Mouse (Mus musculus): ENCODE results near the gene Cbx4. TPM values are rescaled to one million over a fixed set of nuclear protein-coding genes. Genes with fewer than 3 reads are reported as not detected.

Cbx4 gene
- 37.3 and 37.4 TPM in 2 replicates for polyA plus RNA-seq (2012; ENCODE audit: insufficient read depth, insufficient read length, missing spikeins)

- H3K27ac ChIP-seq (replicated peaks; ENCODE audit: low read depth, low read length), result peak within 1 kb of the TSS; percentile 77
- peaks cover 13% of the 10 kb centered on the region for H3K4me1 ChIP-seq (ENCODE audit: control insufficient read depth, insufficient read depth, insufficient read length, low read length)
- H3K4me3 ChIP-seq (ENCODE audit: insufficient read depth, low read depth, low read length), result peak within 1 kb of the TSS; percentile 98
Observed at GRCm38 (mm10) chr11:119086144-119086971, at the start of gene Cbx4. Cbx4 (minus strand) TSS chr11:119086221.

DNA sequence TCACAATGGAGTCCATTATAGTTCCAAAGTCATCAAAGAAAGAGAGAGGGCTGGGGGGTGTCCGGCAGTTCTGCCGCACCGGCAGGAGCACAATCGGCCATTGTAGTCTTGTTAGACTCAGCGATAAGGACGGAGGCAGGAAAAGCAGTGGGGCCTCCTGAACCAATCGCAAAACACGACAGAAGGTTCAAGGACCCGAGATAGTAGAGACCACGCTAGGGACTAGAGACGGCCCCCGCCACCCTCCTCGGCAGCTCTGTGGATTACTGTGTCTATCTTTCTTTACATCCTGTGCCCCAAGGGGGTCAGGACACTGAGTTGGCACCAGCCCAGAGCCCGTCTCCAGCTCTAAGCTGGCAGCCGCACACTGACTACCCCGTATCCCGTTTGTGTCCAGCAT is 48.6 kb upstream of the Cbx4 start:
- Histone ChIP-seq H3K4me1 (ENCODE audit: control insufficient read depth, insufficient read depth, insufficient read length, low read length) (peaks cover 11% of the 10 kb centered on the region), H3K27ac (replicated peaks; ENCODE audit: low read depth, low read length) (no peak overlapping the region), H3K4me3 (ENCODE audit: insufficient read depth, low read depth, low read length) (no peak overlapping the region)

GRCm38 (mm10) chr11:119133437-119134221 is 47.6 kb upstream of the Cbx4 start:
- Histone ChIP-seq H3K27ac (replicated peaks; ENCODE audit: low read depth, low read length) (no peak overlapping the region), H3K4me3 (ENCODE audit: insufficient read depth, low read depth, low read length) (no peak overlapping the region), H3K4me1 (ENCODE audit: control insufficient read depth, insufficient read depth, insufficient read length, low read length) (peaks cover 11% of the 10 kb centered on the region)

GRCm38 (mm10) chr11:119132198-119133035 is 46.4 kb upstream of the Cbx4 start:
- H3K4me1 ChIP-seq (ENCODE audit: control insufficient read depth, insufficient read depth, insufficient read length, low read length), result peaks cover 11% of the 10 kb centered on the region
- H3K27ac ChIP-seq (replicated peaks; ENCODE audit: low read depth, low read length), result no peak overlapping the region
- no peak overlapping the region for H3K4me3 ChIP-seq (ENCODE audit: insufficient read depth, low read depth, low read length)

GRCm38 (mm10) chr11:119130081-119130765 is 44.2 kb upstream of the Cbx4 start:
- H3K4me1 ChIP-seq (ENCODE audit: control insufficient read depth, insufficient read depth, insufficient read length, low read length), result peaks cover 22% of the 10 kb centered on the region
- H3K4me3 ChIP-seq (ENCODE audit: insufficient read depth, low read depth, low read length), result no peak overlapping the region
- no peak overlapping the region for H3K27ac ChIP-seq (replicated peaks; ENCODE audit: low read depth, low read length)

- Histone ChIP-seq H3K4me3 (ENCODE audit: insufficient read depth, low read depth, low read length) (no peak overlapping the region), H3K27ac (replicated peaks; ENCODE audit: low read depth, low read length) (no peak overlapping the region), H3K4me1 (ENCODE audit: control insufficient read depth, insufficient read depth, insufficient read length, low read length) (peaks cover 21% of the 10 kb centered on the region)
Observed at GRCm38 (mm10) chr11:119129281-119130058, 43.4 kb upstream of the Cbx4 start.

DNA sequence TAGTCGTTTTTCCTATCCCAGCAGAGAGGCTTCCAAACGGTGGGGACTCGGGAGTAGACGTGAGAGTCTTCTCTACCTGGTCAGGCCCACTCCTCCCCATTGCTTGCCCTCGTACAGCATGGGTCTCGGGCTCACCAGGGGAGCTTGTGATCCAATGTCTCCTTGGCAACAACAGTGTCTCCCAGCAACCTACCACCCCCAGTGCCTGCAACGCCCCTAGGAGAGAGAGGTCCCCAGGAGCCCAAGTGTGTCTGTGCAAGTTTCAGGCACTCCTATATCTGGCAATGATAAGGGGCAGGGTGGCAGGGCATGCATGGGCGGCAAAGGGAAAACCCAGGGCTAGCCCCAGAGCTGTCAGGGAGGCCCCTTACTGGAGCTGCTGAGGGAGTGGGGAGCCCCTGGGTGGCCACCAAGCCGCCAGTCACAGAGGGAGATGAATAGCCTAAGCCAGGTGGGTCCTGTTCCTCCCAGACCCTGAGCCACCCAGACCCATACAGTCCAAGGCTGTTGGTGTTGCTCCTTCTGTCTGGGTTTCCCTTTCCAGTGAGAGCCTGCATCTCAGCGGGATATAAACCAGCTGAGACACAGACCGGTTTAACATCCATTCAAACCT is 42.8 kb upstream of the Cbx4 start:
- H3K27ac ChIP-seq (replicated peaks; ENCODE audit: low read depth, low read length), result no peak overlapping the region
- no peak overlapping the region for H3K4me3 ChIP-seq (ENCODE audit: insufficient read depth, low read depth, low read length)
- peaks cover 17% of the 10 kb centered on the region for H3K4me1 ChIP-seq (ENCODE audit: control insufficient read depth, insufficient read depth, insufficient read length, low read length)

- Histone ChIP-seq H3K27ac (replicated peaks; ENCODE audit: low read depth, low read length) (peak overlapping the region; percentile 5; the same call in 1 of the 2 replicates), H3K4me3 (ENCODE audit: insufficient read depth, low read depth, low read length) (no peak overlapping the region), H3K4me1 (ENCODE audit: control insufficient read depth, insufficient read depth, insufficient read length, low read length) (peaks cover 16% of the 10 kb centered on the region)
Observed at GRCm38 (mm10) chr11:119127686-119128473, 41.9 kb upstream of the Cbx4 start.

DNA sequence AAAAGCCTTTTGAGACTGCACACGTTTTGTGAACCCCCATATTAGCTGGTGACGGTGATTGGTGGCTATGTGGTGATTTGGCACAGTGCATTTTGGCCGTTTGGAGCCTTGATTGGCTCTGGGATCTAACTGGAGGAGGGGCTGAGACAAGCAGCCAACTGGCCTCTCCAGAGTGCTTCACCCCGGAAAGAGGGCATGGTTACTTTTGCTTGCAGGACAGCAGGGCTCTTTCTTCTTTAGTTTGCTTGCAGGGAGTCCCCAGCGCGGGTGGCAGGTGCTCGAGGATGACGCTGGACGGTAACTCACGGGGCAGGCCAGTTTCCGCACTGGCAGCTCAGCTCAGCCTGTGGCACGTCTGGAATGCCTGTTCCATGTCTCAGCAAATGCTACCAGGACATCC is 41.1 kb upstream of the Cbx4 start:
- Histone ChIP-seq H3K27ac (replicated peaks; ENCODE audit: low read depth, low read length) (no peak overlapping the region), H3K4me1 (ENCODE audit: control insufficient read depth, insufficient read depth, insufficient read length, low read length) (peaks cover 16% of the 10 kb centered on the region), H3K4me3 (ENCODE audit: insufficient read depth, low read depth, low read length) (no peak overlapping the region)

DNA sequence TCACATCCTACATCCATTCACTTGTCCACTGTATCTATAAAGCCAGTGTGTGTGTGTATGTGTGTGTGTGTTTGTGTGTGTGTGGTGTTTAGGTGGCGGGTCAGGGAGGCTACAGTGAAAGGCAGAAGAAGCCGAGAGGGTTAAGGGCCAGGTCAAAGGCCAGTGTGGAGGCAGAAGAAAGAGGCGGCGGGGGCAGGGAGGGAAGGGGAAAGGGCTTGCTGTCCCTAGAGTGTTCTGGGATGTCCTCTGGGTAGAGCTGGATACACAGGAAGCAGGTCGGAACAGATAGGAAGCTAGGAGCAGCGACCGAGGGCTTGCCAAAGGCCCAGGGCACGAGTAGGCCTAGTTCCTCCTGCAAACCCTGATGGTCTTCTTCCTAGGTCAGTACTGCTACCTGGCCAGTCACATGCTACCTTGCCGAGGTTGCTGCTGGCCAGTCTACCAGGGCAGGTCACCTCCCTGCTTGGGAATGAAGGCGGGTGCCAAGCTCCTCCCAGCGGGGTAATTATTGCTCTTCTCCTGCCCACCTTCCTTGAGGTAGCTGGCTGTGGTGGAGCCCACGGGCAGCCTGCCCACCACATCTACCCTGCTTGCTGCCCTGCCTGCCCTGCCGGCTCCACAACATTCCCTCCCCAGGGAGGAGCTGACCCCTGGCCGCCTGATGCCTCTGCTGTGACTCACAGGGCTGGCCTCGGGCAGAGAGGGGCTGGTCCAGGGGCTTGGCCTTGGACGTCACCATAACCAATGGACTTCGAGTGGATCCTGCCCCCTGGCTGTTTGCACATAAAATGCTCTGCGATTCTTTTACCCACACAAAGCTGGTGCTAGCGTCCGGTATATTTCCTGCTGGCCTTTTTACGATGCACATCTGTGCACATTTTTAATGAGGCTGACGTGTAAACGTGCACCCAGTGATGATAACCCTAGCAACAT is 40.2 kb upstream of the Cbx4 start:
- Histone ChIP-seq H3K27ac (replicated peaks; ENCODE audit: low read depth, low read length) (peak overlapping the region; percentile 56; the same call in 1 of the 2 replicates), H3K4me3 (ENCODE audit: insufficient read depth, low read depth, low read length) (peak overlapping the region; percentile 23)

DNA sequence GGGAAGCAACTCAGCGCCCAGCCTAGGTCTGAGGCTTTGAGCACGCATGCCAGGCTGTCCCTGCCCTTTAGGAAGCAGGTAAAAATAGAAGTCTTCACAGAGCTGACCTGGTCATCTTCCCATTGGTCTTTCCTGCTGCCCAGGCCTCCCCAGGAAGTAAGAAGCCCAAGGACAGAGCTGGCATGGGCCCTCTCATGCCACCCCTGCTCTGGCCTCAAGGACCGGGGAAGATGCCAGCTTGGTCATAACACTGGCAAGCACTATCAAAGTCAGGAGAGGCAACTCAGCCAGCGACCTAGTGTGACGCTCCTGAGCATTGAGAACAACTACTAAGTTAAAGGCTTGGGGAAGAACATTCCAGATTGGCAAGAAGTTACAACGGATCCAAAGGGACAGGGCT is 38.5 kb upstream of the Cbx4 start:
- Histone ChIP-seq H3K27ac (replicated peaks; ENCODE audit: low read depth, low read length) (peak overlapping the region; percentile 10; the same call in 1 of the 2 replicates), H3K4me1 (ENCODE audit: control insufficient read depth, insufficient read depth, insufficient read length, low read length) (peaks cover 16% of the 10 kb centered on the region), H3K4me3 (ENCODE audit: insufficient read depth, low read depth, low read length) (no peak overlapping the region)

More for the DNA sequence above, 40.2 kb upstream of the Cbx4 start:
- peaks cover 16% of the 10 kb centered on the region for H3K4me1 ChIP-seq (ENCODE audit: control insufficient read depth, insufficient read depth, insufficient read length, low read length)
